Mouse (Mus musculus) liver, embryonic 14.5 days (tissue): ENCODE measurements around the gene Pgbd5. TPM values are rescaled to one million over a fixed set of nuclear protein-coding genes. Genes with fewer than 3 reads are reported as not detected.

Experiments used
- ATAC-seq: fragments of 200-750 bp; cut with Nextera tagmentation; 2 replicates; pipeline ENCODE4 v1.8.0; 2017; ENCODE audit warnings: moderate number of reproducible peaks, mild to moderate bottlenecking, moderate library complexity; ENCODE audit not compliant: insufficient read depth
- DNase-seq, 3 experiments: peaks; one replicate each; pipeline ENCODE4 v3.0.0-alpha.2; 2012 to 2013; ENCODE audit warnings: low read depth in 3 of 3, low spot score in 3 of 3
- H3K27ac ChIP-seq: fragments of 300-500 bp; sonication (generic); 2 replicates; pipeline ENCODE4 v1.5.1; 2014; ENCODE audit warnings: moderate library complexity, mild to moderate bottlenecking, control low read depth, inconsistent platforms
- H3K27me3 ChIP-seq: fragments of 300-500 bp; sonication (generic); 2 replicates; pipeline ENCODE4 v1.6.1; 2014; ENCODE audit warnings: mild to moderate bottlenecking, low read length, moderate library complexity; ENCODE audit not compliant: control insufficient read depth, insufficient read depth
- H3K36me3 ChIP-seq: fragments of 300-500 bp; sonication (generic); replicated peaks from 2 replicates; pipeline ENCODE4 v1.6.1; 2014; ENCODE audit warnings: low read depth; ENCODE audit not compliant: control insufficient read depth, insufficient read depth
- H3K4me1 ChIP-seq, 2 experiments: fragments of 200-500 bp in 1 of 2; fragments of 300-500 bp in 1 of 2; sonication (generic) in 1 of 2; replicated peaks; 2 replicates each; pipeline ENCODE4 v1.6.1; 2012 to 2014; ENCODE audit warnings: antibody characterized with exemption in 1 of 2, inconsistent platforms in 1 of 2, low read length in 1 of 2; ENCODE audit not compliant: control insufficient read depth in 2 of 2, insufficient read depth in 2 of 2
- H3K4me2 ChIP-seq: fragments of 300-500 bp; sonication (generic); 2 replicates; pipeline ENCODE4 v1.6.1; 2014; ENCODE audit warnings: low read depth, mild to moderate bottlenecking, control low read depth, moderate library complexity
- H3K4me3 ChIP-seq, 2 experiments: fragments of 200-500 bp in 1 of 2; fragments of 300-500 bp in 1 of 2; sonication (generic) in 1 of 2; 2 replicates each; pipeline ENCODE4 v1.5.1; 2012 to 2014; ENCODE audit warnings: low read depth in 2 of 2, low read length in 2 of 2, mild to moderate bottlenecking in 2 of 2, control low read depth in 1 of 2, inconsistent platforms in 1 of 2, moderate library complexity in 1 of 2; ENCODE audit not compliant: insufficient read depth in 1 of 2
- H3K9ac ChIP-seq: fragments of 300-500 bp; sonication (generic); replicated peaks from 2 replicates; pipeline ENCODE4 v1.6.1; 2014; ENCODE audit warnings: mild to moderate bottlenecking, control low read depth, moderate library complexity
- H3K9me3 ChIP-seq: fragments of 300-500 bp; sonication (generic); 2 replicates; pipeline ENCODE4 v1.6.1; 2016; ENCODE audit warnings: low read length, mixed read lengths; ENCODE audit not compliant: control insufficient read depth
- CTCF ChIP-seq: IDR thresholded peaks from 2 replicates; pipeline ENCODE4 v1.5.1; 2016; ENCODE audit warnings: antibody characterized with exemption, low read depth, control low read depth
- EP300 ChIP-seq: IDR thresholded peaks from 2 replicates; pipeline ENCODE4 v1.6.1; 2016; ENCODE audit warnings: antibody characterized with exemption, low read depth
- WGBS: fragments of 180-500 bp; shearing (Covaris S2); extraction: QIAGEN DNeasy Blood & Tissue Kit; methylation state at CpG from one replicate; pipeline ENCODE4 v1.1.7; 2014; ENCODE audit not compliant: insufficient replicate concordance; 5-methylcytosine and 5-hydroxymethylcytosine counted together
- polyA plus RNA-seq, 2 experiments: library from polyadenylated mRNA; depleted of rRNA in 1 of 2; stranded (reverse) in 1 of 2; unstranded in 1 of 2; fragments of >200 nt; fragmentation: Nextera tagmentation in 1 of 2; extraction: Ambion mirVana in 1 of 2; gene quantifications; 2 replicates each; pipeline versions ENCODE4 v1.2.1 to v1.2.3; 2012 to 2014

Pgbd5 gene
- polyA plus RNA-seq, 2 experiments, result 0.15 to 0.18 TPM

- TF ChIP-seq EP300 (no peak), CTCF (no peak)
- Histone ChIP-seq H3K4me3 (no peak overlapping the region), H3K4me1 (no peaks in the 10 kb centered on the region), H3K9me3 (no peaks in the 10 kb centered on the region), H3K9ac (no peak overlapping the region), H3K27ac (no peak overlapping the region), H3K27me3 (no peaks in the 10 kb centered on the region), H3K4me2 (no peak overlapping the region), H3K36me3 (no peaks in the 10 kb centered on the region)
- no peak for DNase-seq
- WGBS, result 74% methylated on average over 5 of the region's 5 CpGs
- no peak for ATAC-seq
Observed at GRCm38 (mm10) chr8:124418927-124419326, 20.5 kb downstream of the Pgbd5 start.

GRCm38 (mm10) chr8:124418185-124418584, 21.3 kb downstream of the Pgbd5 start:
- no peak for ATAC-seq
- no peaks in the 10 kb centered on the region for H3K36me3 ChIP-seq
- no peak overlapping the region for H3K9ac ChIP-seq
- TF ChIP-seq EP300, result no peak
- no peak overlapping the region for H3K4me3 ChIP-seq
- H3K4me1 ChIP-seq, result no peaks in the 10 kb centered on the region
- 60% methylated on average over 6 of the region's 6 CpGs for WGBS
- no peak for DNase-seq
- no peaks in the 10 kb centered on the region for H3K27me3 ChIP-seq
- no peak overlapping the region for H3K4me2 ChIP-seq
- H3K9me3 ChIP-seq, result no peaks in the 10 kb centered on the region
- no peak overlapping the region for H3K27ac ChIP-seq

GRCm38 (mm10) chr8:124416646-124417045, 22.8 kb downstream of the Pgbd5 start:
- TF ChIP-seq CTCF (no peak), EP300 (no peak)
- Histone ChIP-seq H3K4me3 (no peak overlapping the region), H3K27me3 (no peaks in the 10 kb centered on the region), H3K4me2 (no peak overlapping the region), H3K9ac (no peak overlapping the region), H3K9me3 (no peaks in the 10 kb centered on the region), H3K36me3 (no peaks in the 10 kb centered on the region), H3K4me1 (no peaks in the 10 kb centered on the region), H3K27ac (no peak overlapping the region)
- 65% methylated on average over 7 of the region's 7 CpGs for WGBS
- ATAC-seq (no peak), DNase-seq (no peak)

GRCm38 (mm10) chr8:124415789-124416188, 23.7 kb downstream of the Pgbd5 start:
- 53% methylated on average over 3 of the region's 3 CpGs for WGBS
- ATAC-seq (no peak), DNase-seq (no peak)
- H3K27ac ChIP-seq, result no peak overlapping the region
- TF ChIP-seq CTCF (no peak), EP300 (no peak)
- H3K9ac ChIP-seq, result no peak overlapping the region
- H3K9me3 ChIP-seq, result no peaks in the 10 kb centered on the region
- no peak overlapping the region for H3K4me2 ChIP-seq
- H3K4me1 ChIP-seq, result no peaks in the 10 kb centered on the region
- no peaks in the 10 kb centered on the region for H3K36me3 ChIP-seq
- no peak overlapping the region for H3K4me3 ChIP-seq
- no peaks in the 10 kb centered on the region for H3K27me3 ChIP-seq

DNA sequence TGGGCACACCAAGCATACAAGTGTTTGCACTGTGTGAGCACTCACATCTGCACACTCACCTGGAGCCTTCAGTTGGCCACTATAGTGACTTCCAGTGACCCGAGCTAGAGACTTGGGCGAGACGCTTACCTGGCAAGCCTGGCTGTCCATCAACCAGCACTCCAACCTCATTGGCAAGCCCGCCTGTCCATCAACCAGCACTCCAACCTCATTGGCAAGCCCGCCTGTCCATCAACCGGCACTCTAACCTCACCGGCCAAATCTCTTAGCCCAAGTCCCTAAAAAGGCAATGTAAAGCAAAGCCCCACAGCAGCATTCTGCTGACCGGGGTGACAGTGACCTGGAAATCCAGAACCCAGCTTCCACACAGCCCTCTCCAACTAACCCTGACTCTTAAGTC, 24.5 kb downstream of the Pgbd5 start:
- Histone ChIP-seq H3K9ac (no peak overlapping the region), H3K27ac (no peak overlapping the region), H3K27me3 (no peaks in the 10 kb centered on the region), H3K4me1 (no peaks in the 10 kb centered on the region), H3K4me2 (no peak overlapping the region), H3K9me3 (no peaks in the 10 kb centered on the region), H3K4me3 (no peak overlapping the region), H3K36me3 (no peaks in the 10 kb centered on the region)
- ATAC-seq, result no peak
- WGBS, result 64% methylated on average over 8 of the region's 8 CpGs
- TF ChIP-seq EP300, result no peak
- TF ChIP-seq CTCF, result no peak
- no peak for DNase-seq
